Mouse (Mus musculus) retina, embryonic 14.5 days (tissue): ENCODE results near the gene Oosp1.

Experiments
- DNase-seq: peaks from one replicate; pipeline ENCODE4 v3.0.0-alpha.2; 2015; ENCODE audit warnings: low spot score

Oosp1 gene

DNA sequence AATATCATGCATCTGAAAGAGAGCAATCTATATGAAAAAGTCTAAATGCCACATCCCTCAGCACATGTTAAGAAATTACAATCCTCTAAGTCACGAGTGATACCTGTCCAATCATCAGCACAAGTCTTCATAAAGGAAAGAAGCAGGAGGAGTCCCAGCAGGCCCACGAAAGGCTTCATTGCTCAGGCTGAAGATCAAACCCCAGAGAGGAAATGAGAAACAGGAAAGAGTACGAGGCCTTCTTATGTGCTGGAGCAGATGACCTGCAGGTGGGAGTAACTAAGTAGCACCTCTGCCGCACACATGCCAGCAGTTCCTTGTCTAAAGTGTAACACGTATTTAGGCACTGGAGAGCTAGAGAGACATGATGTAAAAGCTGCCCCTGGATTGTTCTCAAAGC lies at the start of gene Oosp1:
Oosp1 (minus strand) TSS at position 312 of the 400 bp plus-strand sequence.
- DNase-seq: no peak

DNA sequence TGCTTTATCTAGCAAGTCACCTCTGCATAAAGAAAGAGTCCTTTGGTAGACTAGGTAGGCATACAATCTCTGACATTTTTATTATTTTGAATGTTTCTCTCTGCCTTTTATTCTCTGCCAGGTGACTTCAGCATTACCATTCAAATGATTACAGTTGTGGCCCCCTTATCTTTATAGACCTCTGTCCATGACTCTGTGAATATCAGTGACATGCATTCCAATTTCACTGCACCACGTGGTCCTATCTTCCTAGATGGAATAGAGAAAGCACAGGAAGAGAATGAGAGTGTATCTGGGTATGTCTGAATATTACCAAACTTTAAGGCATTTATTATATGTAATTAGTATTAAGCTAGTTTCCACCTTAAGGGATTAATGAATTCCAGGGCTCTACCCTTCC lies 45.5 kb upstream of the Oosp1 start:
- DNase-seq: no peak

DNA sequence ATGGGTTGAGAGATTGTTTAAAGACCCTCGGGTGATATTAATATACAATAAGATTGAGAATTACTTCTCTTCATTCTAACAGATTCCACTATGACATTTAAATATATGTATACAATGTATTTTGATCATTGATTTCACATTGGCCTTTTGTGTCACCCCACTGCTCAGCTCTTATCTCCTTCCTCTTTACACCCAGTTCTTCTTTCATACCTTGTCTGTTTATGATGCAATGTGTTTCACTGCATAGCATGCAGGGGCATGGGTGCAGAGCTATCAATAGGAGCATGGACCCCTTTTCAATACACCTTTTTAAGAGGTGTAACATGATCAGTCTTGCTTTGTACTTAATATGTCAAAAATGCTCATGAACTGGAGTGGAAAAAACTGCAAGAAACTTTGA lies 39.3 kb upstream of the Oosp1 start:
- no peak for DNase-seq

DNA sequence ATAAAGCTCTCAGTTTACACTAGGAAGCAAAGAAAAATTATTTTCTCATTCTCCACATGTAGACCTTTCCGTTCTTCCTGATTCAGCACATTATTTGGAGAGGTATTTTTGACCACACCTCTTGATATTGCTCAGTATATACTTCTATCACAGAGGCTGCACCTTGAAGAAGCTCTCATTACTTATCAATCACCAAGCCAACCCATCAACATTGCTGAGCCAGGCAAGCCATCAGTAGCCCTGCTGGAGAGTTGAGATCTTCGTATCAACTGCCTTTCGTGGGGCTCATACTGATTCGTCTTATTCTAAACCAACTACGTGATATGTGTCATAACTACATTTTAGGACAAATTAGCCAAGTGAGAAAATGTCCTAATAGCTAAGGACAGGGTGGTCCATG lies 36.4 kb upstream of the Oosp1 start:
- DNase-seq: no peak

DNA sequence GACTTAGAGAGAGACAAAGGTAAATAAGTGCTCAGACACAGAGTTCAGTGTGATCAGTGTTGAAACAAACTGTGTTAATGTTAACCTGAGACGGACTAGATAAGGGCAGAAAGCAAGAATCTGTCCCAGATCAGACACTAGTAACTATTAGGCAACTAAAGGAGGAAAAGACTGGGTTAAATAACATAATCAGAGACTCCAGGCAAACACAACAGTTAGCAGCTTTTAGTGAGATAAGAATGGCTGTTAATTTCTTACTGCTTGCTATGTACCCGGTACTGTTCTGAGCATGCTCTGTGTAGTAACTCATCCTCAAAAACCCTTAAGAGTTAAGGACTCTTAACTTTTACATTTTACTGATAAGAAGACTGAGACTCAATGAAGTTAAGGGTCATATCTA lies 35.0 kb upstream of the Oosp1 start:
- no peak for DNase-seq

DNA sequence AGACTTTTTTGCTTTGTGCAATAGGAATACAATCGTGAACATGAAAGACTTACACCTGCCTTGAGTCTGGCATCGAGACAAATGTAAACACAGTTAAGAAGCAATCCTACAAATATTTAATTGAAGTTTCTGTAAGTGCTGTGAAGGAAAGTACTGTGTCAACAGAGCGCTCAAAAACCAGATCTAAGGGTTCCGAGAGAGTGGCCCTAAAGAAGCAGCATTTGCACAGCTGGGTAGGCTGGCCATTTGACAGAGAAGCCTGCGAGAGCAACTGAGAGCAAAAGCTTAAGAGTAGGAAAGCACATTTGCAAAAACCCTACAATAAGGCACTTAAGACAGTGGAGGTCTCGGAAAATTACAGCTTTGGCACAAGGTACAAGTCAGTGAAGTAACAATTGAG lies 33.3 kb upstream of the Oosp1 start:
- DNase-seq: no peak

DNA sequence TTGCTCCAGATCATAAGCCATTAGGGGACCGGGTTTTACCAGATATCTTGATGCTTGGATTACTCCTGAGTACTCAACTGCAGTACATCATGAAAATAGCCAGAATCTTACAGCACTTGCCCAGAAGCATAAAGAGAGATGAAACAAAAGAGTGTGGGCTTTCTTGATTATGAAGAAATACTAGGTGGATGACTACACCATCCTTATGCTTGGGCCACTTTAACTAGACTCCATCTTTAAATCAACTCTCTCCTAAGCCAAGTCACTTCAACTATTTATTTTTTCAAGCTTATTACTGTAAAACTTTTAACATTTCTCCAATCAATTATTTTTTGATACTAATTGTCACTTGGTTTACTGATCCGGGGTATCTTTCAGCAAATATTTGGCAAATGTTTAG lies 32.9 kb upstream of the Oosp1 start:
- no peak for DNase-seq

DNA sequence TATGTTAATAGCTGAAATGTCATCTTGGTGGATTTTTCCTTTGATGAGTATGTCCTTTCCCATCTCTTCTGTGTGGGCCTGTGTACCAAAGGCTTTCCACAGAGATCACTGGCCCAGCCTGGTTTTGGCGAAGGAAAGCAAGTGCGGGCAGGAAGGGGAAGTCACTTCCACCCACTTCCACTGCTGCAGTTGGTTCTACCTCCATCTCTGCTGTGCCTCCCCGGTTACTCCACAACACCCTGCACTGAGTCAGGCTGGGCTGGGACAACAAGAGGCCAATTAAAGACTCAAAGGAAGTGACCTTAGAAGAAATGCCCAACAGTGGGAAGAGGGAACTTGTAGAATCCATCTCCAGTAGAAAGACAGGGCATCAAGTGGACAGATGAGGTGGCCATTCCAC lies 29.1 kb upstream of the Oosp1 start:
- DNase-seq: no peak

DNA sequence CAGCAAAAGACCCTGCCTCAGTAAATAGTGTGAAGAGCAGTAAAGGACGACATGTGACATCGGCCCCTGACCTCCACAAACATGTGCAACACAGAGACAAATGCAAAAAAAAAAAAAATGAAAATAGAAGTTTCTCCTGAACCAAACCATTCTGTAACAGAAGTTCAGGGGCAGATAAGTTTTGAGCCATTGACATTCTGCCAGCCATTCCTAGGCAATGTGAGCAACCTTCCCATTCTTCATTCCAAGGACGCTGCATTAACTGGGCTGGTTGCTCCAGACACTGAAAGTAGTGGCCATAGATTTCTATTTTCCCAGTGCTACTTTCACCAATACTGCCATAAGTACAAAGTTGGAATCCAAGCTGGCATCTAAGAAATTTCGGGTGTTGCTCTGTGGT lies 21.5 kb upstream of the Oosp1 start:
- no peak for DNase-seq

DNA sequence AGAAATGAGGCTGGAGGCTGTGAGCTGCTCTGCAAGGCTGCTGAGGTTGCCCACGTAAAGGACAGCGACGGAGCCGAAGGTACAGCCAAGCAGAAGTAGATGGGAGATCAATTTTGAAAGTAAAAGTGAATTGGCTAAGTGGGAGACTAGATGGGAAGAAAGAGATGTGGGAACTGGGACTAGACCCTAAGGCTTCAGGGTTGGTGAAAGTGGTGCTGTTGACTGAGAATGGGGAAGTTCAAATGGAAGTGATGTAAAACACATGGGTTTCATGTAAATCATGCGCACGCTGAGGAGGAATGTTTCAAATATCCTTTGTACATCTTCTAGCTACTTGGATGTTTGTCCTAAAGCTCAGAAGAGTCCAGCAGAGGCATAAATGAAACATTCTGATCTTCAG lies 7.4 kb upstream of the Oosp1 start:
- DNase-seq: no peak

DNA sequence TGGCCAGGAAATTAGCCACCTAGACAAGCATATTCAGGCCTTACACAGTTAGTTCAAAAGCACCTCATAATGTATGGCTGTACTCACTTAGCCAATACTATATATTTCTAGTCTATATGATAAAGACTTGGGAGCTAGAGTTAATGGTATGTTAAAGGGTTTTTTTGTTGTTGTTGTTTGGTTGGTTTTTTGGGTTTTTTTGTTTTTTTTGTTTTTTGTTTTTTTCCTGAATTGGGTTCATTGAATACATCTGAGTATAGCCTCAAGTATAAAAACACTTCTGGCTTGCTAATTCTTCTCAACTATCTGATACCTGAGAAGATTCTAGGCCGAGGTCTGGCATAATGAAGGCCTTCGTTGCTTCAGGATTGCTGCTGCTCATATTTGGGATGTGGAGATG lies 5.8 kb upstream of the Oosp1 start, which contains the start of gene Oosp3:
Oosp3 (plus strand) TSS at position 301 of the 400 bp plus-strand sequence.
- DNase-seq: no peak

DNA sequence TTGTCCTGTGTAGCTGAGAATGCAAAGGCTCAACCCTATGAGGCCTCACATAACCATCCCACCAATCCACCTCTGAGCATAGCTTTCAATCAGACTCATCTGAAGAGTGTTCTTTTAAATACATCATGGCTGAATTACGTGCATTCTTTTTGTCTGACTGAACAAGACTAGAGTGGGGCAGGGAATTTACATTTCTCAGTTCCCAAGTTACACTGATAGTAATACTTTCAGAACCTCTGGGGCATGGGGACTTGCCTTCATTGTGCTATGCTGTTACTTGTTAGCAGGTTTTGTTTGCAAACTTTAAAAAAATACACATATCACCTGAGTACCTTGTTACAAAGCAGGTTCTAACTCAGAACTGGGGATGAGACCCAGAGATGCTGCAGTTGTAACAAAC lies 504 bp upstream of the Oosp1 start:
- DNase-seq: no peak

DNA sequence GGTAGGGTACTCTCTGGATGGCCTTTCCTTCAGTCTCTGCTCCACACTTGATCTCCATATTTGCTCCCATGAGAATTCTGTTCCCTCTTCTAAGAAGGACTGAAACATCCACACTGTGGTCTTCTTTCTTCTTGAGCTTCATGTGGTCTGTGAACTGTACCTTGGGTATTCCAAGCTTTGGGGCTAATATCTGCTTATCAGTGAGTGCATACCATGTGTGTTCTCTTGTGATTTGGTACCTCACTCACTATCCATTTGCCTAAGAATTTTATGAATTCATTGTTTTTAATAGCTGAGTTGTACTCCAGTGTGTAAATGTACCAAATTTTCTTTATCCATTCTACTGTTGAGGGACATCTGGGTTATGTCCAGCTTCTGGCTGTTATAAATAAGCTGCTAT lies 29.4 kb downstream of the Oosp1 start:
- DNase-seq: no peak

DNA sequence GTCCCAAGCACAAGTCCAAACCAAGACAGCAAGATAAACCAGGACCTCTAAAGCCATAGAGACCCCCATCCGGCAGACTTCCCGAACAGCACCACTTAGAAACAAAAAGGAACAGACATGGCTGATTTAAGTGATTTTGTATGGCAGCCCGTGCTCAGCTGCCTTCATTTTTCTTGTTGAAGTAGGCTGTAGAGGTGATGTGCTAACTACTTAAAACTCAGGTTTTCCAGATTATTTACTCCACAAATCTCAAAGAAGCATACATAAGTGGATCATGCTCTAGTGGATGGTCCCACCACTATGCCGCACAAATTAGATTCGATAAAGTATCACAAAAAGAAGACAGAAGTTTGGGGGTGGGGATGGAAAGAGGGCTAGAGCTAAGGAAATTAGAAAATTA lies 30.5 kb downstream of the Oosp1 start, which contains the start of gene Oosp2:
Oosp2 (minus strand) TSS at position 101 of the 400 bp plus-strand sequence.
- DNase-seq: no peak

DNA sequence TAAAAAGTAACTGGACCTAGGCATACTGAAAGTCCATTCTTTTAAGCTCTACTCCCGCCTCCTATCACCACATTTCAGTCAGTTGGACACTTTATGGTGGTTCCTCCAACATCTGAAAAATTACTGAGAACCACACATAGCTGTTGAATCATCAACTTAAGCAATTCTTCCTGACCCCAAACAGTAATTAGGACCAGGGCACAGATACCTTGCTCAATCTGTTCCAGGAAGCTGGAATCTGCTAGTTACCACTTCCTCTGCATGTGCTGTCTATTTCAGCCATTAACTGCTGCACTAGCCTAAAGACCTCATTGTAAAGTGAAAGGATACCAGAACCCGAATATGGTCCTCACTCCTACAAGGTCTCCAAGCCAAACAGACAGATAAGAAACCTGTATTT lies 31.8 kb downstream of the Oosp1 start:
- no peak for DNase-seq

DNA sequence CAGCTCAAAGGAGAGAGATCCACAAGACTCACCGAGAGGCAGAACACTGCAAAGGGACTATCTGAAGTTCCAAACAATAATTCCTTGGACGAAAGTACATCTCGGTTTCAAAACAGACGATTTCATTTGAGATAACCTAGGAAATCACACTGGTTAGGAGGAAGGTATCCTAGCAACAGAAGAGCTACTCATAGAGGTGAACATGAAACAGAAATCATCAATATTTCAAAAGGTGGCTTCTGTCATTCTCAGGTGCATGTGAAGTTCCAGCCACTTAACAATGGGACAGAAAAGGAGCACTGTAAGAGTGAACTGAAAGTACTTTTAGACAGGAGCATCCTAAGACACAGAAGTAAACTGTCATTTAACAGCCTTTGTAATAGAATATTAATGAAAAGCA lies 41.4 kb downstream of the Oosp1 start:
- no peak for DNase-seq

DNA sequence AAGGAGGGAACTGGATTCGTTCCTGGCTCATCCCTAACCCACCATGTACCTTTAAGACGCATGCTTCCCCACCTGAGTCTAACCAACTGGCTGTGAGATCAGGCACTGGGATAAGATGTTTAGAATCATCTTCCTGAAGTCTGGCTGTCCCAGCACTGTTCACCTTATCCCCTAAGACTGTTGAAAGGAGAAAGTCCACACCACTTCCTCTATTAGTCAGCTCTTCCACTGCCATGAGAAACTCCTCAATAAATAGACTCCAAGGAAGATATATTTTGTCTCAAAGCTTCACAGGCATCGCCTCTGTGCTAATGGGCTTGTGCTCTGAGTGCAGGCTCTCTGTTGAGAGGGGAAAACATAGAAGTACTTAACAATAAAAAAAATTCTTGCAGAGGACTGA lies 44.8 kb downstream of the Oosp1 start:
- no peak for DNase-seq

DNA sequence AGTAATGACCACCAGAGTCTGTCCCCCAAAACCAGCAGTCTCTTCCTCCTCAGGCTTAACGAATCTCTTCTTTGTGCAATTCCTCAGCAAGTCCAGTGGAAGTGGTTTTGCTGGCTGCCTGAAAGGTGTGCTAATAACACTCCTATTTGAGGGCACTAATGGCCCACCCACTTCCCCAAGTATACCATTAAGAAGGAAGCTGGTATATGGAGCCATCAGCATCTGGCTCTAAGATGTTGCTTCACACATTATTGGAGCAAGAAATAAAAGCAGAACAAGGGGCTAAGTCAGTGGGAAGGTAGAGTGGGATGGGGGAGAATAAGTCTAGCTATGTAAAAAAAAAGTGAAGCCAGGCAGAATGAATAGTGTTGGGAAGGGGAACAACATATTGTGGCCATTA lies 50.2 kb downstream of the Oosp1 start, which contains the start of gene Ms4a3:
Ms4a3 (minus strand) TSS at position 120 of the 400 bp plus-strand sequence.
- no peak for DNase-seq

DNA sequence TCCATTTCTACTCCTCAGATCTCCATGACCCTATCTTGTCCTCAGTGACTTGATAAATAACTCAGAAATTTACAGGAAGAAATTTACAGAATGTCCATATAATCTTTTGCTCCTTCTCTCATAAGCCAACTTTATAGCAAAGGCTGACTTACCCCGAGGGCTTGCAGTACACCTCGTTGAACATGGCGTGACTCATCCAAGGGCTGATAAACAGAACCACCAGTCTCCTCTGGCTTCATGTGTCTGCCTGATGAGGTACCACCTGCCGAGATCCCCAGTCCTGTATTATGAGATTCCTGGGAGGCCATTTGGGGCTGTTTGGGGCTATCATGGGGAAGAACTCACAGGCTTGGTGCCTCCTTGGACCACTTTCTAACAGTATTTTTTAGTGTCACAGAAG lies 51.9 kb downstream of the Oosp1 start:
- DNase-seq: no peak

DNA sequence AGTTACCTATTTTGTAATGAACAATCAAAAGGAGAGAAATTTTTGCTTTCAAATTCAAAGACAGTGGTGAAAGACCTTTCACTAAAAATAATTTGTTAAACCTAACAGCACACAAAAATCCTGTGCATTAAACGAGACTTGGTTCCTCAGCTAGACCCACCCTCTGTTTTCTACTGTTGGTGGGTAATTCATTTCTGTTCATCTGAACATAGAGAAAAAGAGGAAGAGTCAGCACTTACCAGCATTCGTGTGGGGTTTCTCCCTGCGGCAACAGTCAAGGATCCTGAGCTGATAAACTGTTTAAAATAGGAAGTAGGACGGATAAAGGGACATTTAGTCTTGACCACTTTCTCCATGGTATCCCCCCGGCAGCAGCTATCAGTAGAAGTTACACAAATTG lies 55.4 kb downstream of the Oosp1 start:
- DNase-seq: no peak

DNA sequence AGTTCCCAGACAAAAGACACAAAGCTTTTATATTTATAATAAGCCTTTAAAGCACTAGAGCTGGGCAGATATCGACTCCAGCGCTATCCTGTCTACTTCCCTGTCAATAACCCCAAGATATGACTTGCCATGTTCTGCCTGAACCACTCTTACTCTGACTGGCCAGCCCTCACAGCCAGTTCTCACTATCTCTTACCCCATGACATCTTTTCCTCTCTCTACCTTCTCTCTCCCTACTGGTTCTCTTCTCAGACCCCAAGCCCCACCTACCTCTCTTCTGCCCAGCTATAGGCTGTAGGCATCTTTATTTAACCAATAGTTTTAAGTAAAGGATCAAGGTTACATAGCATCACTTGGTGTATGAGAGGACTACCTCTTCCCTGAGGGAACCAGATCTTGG lies 56.6 kb downstream of the Oosp1 start:
- DNase-seq: no peak

DNA sequence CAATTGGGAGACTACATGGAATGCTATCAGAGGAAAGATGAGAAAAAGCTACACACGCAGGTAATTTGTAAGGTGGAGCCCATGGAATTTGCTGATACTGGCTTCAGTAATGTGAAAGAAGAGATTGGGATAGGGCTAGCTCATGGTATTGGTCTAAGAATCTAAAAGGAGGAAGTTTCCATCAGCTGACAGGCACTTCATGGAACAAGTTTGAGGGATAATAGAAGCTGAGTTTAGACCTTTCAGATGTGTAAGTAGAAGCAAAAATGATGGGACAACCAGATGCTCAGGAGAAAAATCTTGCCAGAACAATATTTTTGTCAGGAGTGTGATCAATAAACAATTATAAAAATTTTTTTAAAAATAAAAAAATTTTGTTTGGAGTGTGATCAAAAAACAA lies 57.2 kb downstream of the Oosp1 start:
- no peak for DNase-seq

DNA sequence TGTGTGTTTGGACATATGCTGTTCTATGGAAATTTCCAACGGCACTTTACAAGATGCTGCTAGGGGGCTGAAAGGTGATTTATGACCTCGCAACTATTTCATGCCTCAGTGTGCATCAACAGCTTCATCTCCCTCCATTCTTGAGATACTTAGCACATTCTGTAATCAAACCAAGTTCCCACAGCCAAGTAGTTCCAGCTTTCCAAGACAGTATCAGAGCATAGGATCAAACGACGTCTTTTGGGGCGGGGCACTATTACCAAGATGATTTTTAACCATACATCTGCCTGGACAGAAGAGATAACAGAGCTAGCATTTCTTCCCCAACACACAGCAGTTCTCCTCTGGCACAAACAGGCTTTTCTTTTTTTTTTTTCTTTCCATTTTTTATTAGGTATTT lies 65.7 kb downstream of the Oosp1 start:
- no peak for DNase-seq

DNA sequence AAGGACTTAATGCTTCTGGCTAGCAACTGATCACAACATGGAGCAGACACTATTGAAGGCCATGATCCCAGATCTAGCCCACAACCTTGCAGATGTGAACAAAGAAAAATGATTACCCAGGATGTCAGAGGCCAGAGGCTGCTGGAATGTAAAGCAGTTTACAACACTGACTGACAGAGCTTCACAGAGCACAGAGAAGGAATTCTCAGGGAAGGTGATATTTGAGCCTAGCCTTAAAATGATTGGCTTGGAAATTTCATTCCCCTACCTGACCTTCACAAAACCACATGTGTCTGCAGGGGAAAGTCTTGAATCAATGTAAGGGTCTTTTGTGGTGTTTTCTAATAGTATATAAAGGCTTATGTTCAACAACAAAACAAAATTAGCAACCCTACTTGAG lies 66.2 kb downstream of the Oosp1 start:
- no peak for DNase-seq

DNA sequence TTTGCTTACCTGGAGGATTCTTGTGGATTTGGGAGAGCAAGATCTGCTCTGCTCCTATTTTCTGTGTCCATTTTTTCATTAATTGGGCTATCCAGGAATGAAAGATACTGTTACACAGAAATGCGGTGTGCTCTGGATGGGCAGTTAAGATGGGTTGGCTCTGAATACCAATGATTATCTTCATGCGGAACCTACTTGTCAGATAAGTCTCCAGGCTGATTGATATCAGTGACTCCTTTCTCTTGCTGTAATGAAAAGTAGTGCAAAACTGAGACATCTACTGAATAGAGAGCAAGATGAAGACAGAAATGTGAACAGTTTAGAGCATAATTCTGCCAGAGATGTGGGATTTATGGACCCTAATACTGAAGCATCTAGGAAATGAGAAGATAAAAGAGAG lies 67.4 kb downstream of the Oosp1 start, which contains the start of gene Ms4a2:
Ms4a2 (minus strand) TSS at position 169 of the 400 bp plus-strand sequence.
- DNase-seq: no peak
